Mouse (Mus musculus): ENCODE data around the gene Crybb1. TPM values are rescaled to one million over a fixed set of nuclear protein-coding genes. Genes with fewer than 3 reads are reported as not detected.

Gene Crybb1
- polyA plus RNA-seq, 1 experiment from 2014 or later = 0.42 TPM

DNA sequence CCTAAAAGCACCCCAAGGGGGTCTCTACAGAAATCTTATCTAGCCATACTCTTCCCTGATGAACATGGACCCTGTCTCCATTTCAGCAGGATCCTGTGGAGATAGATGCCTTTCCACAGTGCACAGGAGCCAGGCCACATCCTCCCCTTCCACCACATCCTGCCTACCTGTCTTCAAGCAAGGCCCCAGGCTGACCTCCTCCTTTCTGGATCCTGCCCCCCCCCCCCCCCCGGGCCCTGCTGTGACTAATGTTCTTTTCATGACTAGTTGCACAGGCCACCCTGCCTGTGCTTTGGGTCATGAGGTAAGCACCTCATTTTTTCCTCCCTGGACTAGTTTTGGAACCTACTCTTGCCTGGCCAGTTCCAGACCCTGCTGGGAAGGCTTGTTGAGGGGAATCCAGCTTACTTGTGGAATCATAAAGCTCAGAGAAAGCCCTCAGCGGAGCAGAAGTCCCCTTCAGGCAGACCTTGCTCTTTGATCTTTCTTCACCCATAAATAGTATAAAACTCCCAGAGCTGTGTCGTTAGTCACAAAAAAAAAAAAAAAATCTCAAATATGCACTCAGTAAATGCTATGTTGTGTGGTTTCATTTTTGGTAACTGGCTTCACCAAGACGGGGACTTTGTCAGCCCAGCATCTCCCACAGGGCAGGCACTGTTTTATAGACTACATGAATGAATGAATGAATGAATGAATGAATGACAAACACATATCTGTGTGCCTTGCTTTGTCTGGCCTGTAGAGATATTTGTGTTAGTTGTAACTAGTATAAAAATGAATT is 19.6 kb downstream of the Crybb1 start:
- WGBS = 63% methylated on average over 4 of the region's 4 CpGs
- no peaks in the 10 kb centered on the region for H3K9me3 ChIP-seq
- no peak overlapping the region; the same call in 1 of the 2 replicates for H3K27ac ChIP-seq
- H3K27me3 ChIP-seq (ENCODE audit: insufficient read depth, poor library complexity, severe bottlenecking) = peaks cover 19% of the 10 kb centered on the region; the same call in 1 of the 2 replicates
- peaks cover 82% of the 10 kb centered on the region for H3K4me1 ChIP-seq (replicated peaks)
- H3K36me3 ChIP-seq = no peaks in the 10 kb centered on the region
- peak overlapping the region; percentile 78 for H3K4me3 ChIP-seq
- no peak for DNase-seq (ENCODE audit: low spot score)

GRCm38 (mm10) chr5:112276267-112276873 is 20.8 kb downstream of the Crybb1 start, which contains the start of gene Tpst2:
Tpst2 (plus strand) TSS chr5:112276691.
- Histone ChIP-seq H3K36me3 (no peaks in the 10 kb centered on the region), H3K4me3 (peak within 1 kb of the TSS; percentile 78), H3K4me1 (replicated peaks) (peaks cover 82% of the 10 kb centered on the region), H3K9me3 (no peaks in the 10 kb centered on the region), H3K27ac (peak within 1 kb of the TSS; percentile 90), H3K27me3 (ENCODE audit: insufficient read depth, poor library complexity, severe bottlenecking) (peaks cover 12% of the 10 kb centered on the region; the same call in 1 of the 2 replicates)
- DNase-seq (ENCODE audit: low spot score) = peak; percentile 100
- WGBS = under 1% methylated on average over 62 of the region's 62 CpGs

DNA sequence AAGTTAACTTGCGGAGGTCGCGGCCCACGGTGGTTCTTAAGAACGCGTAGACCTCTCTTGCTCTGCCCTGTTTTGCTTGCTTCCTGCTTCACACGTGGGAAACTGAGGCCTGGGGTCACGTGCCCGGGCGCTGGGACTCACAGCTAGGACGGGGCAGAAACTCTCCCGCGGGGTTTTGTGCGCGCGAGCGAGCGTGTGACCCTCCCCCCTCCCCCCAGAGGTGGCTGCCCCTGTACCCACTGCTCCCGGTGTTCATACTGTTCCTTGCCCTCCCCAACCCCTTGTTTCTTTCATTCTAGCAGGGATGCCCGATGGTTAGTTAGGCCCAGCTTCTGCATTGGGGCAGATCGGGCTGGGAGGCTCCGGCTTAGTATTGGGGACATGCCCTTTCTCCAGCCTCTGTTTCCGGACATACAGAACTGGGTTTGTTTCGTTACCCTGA is 21.3 kb downstream of the Crybb1 start:
- H3K27me3 ChIP-seq (ENCODE audit: insufficient read depth, poor library complexity, severe bottlenecking) = peaks cover 8% of the 10 kb centered on the region; the same call in 1 of the 2 replicates
- peak overlapping the region; percentile 90 for H3K27ac ChIP-seq
- H3K4me3 ChIP-seq = peak overlapping the region; percentile 78
- no peaks in the 10 kb centered on the region for H3K9me3 ChIP-seq
- H3K4me1 ChIP-seq (replicated peaks) = peaks cover 81% of the 10 kb centered on the region
- no peaks in the 10 kb centered on the region for H3K36me3 ChIP-seq
- WGBS = under 1% methylated on average over 24 of the region's 24 CpGs
- no peak for DNase-seq (ENCODE audit: low spot score)

- no peak for DNase-seq (ENCODE audit: low spot score)
- WGBS = 93% methylated on average over 11 of the region's 11 CpGs
- Histone ChIP-seq H3K27me3 (ENCODE audit: insufficient read depth, poor library complexity, severe bottlenecking) (peaks cover 8% of the 10 kb centered on the region; the same call in 1 of the 2 replicates), H3K4me3 (peak overlapping the region; percentile 78), H3K4me1 (replicated peaks) (peaks cover 90% of the 10 kb centered on the region), H3K9me3 (no peaks in the 10 kb centered on the region), H3K27ac (no peak overlapping the region), H3K36me3 (no peaks in the 10 kb centered on the region)
Observed at GRCm38 (mm10) chr5:112277906-112278470, 22.4 kb downstream of the Crybb1 start.

- peaks cover 8% of the 10 kb centered on the region; the same call in 1 of the 2 replicates for H3K27me3 ChIP-seq (ENCODE audit: insufficient read depth, poor library complexity, severe bottlenecking)
- H3K27ac ChIP-seq = peak overlapping the region; percentile 45
- H3K4me3 ChIP-seq = no peak overlapping the region
- H3K36me3 ChIP-seq = no peaks in the 10 kb centered on the region
- WGBS = 89% methylated on average over 17 of the region's 17 CpGs
- H3K4me1 ChIP-seq (replicated peaks) = peaks cover 96% of the 10 kb centered on the region
- DNase-seq (ENCODE audit: low spot score) = no peak
- H3K9me3 ChIP-seq = no peaks in the 10 kb centered on the region
Observed at GRCm38 (mm10) chr5:112279181-112280021, 23.8 kb downstream of the Crybb1 start.

DNA sequence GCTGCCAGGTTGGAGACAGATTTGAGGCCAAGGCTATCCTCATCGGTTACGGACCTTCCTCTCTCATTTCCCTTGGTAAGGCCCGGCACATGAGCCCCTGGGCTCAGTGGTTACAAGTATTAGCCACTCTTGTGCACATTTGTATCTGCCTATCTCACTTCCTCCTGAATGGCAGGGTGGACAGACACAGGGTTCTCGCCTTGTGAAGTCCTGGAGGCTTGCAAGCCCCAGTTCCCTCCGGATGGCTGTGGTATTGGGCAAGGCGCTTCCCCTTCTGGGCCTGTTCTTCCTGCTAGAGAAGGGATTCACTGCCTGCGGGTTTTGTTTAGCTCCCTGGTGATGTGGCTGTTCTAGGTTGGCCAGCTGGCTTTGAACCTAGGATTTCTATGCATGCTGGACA is 24.5 kb downstream of the Crybb1 start:
- no peak for DNase-seq (ENCODE audit: low spot score)
- Histone ChIP-seq H3K4me3 (no peak overlapping the region), H3K27ac (peak overlapping the region; percentile 45), H3K4me1 (replicated peaks) (peaks cover 91% of the 10 kb centered on the region), H3K9me3 (no peaks in the 10 kb centered on the region), H3K27me3 (ENCODE audit: insufficient read depth, poor library complexity, severe bottlenecking) (peaks cover under 1% of the 10 kb centered on the region; the same call in 1 of the 2 replicates), H3K36me3 (no peaks in the 10 kb centered on the region)
- 84% methylated on average over 7 of the region's 7 CpGs for WGBS

- Histone ChIP-seq H3K27ac (peak overlapping the region; percentile 64), H3K36me3 (no peaks in the 10 kb centered on the region), H3K4me1 (replicated peaks) (peaks cover 88% of the 10 kb centered on the region), H3K4me3 (no peak overlapping the region), H3K27me3 (ENCODE audit: insufficient read depth, poor library complexity, severe bottlenecking) (no peaks in the 10 kb centered on the region), H3K9me3 (no peaks in the 10 kb centered on the region)
- DNase-seq (ENCODE audit: low spot score) = no peak
- WGBS = 62% methylated on average over 15 of the region's 15 CpGs
Observed at GRCm38 (mm10) chr5:112280863-112281660, 25.4 kb downstream of the Crybb1 start.

DNA sequence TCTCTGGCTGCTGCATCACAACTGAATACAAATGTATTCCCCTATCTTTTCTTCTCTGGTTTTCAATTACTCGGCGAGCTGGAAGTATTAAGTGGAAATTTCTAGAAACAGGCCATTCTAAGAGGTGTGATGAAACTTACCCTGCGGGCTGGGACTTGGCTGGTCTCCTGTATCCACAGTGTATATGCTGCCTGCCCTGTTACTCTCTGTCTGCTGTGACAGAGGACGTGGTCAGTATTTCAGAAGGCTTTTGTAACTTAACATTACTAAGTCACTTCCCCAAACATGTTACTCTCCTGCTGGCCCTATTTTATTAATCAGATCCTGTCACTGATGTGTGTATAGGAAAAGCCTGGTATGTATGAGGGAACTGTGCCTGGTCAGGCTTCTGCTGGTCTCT is 26.1 kb downstream of the Crybb1 start:
- H3K36me3 ChIP-seq = no peaks in the 10 kb centered on the region
- H3K4me3 ChIP-seq = no peak overlapping the region
- 85% methylated on average over 4 of the region's 4 CpGs for WGBS
- no peak for DNase-seq (ENCODE audit: low spot score)
- no peaks in the 10 kb centered on the region for H3K9me3 ChIP-seq
- H3K27ac ChIP-seq = 0 out of 2 replicates have a peak overlapping the region, but pooled peaks have one; percentile 51
- H3K27me3 ChIP-seq (ENCODE audit: insufficient read depth, poor library complexity, severe bottlenecking) = no peaks in the 10 kb centered on the region
- H3K4me1 ChIP-seq (replicated peaks) = peaks cover 82% of the 10 kb centered on the region

DNA sequence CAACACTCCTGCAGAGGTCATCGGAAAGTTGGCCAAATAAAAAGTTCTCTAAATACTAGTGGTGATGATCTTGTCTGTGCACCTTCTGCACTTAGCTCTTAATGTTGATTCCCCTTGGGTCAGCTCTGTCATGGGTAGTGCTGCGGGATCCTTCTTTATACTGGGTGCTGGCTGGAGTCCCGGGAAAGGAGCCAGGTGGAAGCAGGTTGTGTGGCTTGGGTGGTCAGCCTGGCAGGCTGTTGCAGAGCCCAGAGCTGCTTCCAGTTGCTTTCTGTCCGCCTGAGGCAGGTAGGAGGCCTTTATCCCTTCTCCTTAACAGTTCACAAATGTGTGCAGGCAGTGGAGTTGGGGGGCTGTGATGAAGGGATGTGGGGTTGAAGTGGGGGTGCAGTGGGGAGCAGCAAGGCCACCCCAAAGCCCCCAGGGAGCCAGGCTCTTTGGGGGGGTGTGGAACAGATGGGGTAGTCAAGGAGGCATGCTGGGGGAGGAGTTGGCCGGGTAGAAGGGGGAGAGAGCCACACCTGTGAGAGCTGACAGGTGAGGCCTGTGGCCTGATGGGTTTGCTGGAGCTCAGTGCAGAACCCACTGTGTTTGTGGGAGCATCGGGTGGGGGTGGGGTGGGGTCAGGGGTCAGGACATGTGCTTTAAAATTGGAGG is 26.6 kb downstream of the Crybb1 start:
- Histone ChIP-seq H3K4me3 (no peak overlapping the region), H3K9me3 (no peaks in the 10 kb centered on the region), H3K36me3 (no peaks in the 10 kb centered on the region), H3K27ac (peak overlapping the region; percentile 51; the same call in 1 of the 2 replicates), H3K27me3 (ENCODE audit: insufficient read depth, poor library complexity, severe bottlenecking) (no peaks in the 10 kb centered on the region), H3K4me1 (replicated peaks) (peaks cover 77% of the 10 kb centered on the region)
- DNase-seq (ENCODE audit: low spot score) = no peak
- WGBS = 77% methylated on average over 6 of the region's 6 CpGs

- no peak overlapping the region for H3K4me3 ChIP-seq
- no peaks in the 10 kb centered on the region for H3K27me3 ChIP-seq (ENCODE audit: insufficient read depth, poor library complexity, severe bottlenecking)
- no peaks in the 10 kb centered on the region for H3K36me3 ChIP-seq
- no peaks in the 10 kb centered on the region for H3K9me3 ChIP-seq
- DNase-seq (ENCODE audit: low spot score) = no peak
- peaks cover 72% of the 10 kb centered on the region for H3K4me1 ChIP-seq (replicated peaks)
- WGBS = 77% methylated on average over 9 of the region's 9 CpGs
- peak overlapping the region; percentile 51; the same call in 1 of the 2 replicates for H3K27ac ChIP-seq
Observed at GRCm38 (mm10) chr5:112282780-112283482, 27.3 kb downstream of the Crybb1 start.

Measured in hindbrain, embryonic 10.5 days (tissue).